Mouse (Mus musculus) heart, postnatal 0 days (tissue): ENCODE measurements around the gene Rbm46. TPM values are rescaled to one million over a fixed set of nuclear protein-coding genes. Genes with fewer than 3 reads are reported as not detected.

Experiments
- ATAC-seq: fragments of 200-750 bp; cut with Nextera tagmentation; 2 replicates; pipeline ENCODE4 v1.8.0; 2017; ENCODE audit warnings: low read depth, moderate number of reproducible peaks, moderate library complexity; ENCODE audit not compliant: insufficient read depth
- DNase-seq: peaks from one replicate; pipeline ENCODE4 v3.0.0-alpha.2; 2016; ENCODE audit warnings: low spot score
- H3K27ac ChIP-seq: fragments of 300-500 bp; sonication (generic); 2 replicates; pipeline ENCODE4 v1.5.1; 2014; ENCODE audit warnings: low read depth, mild to moderate bottlenecking
- H3K27me3 ChIP-seq: fragments of 300-500 bp; sonication (generic); 2 replicates; pipeline ENCODE4 v1.6.1; 2014; ENCODE audit warnings: low read length, mixed read lengths; ENCODE audit not compliant: control insufficient read depth, insufficient read depth
- H3K36me3 ChIP-seq: fragments of 300-500 bp; sonication (generic); replicated peaks from 2 replicates; pipeline ENCODE4 v1.6.1; 2014; ENCODE audit warnings: low read length, mixed read lengths; ENCODE audit not compliant: control insufficient read depth, insufficient read depth
- H3K4me1 ChIP-seq: fragments of 300-500 bp; sonication (generic); 2 replicates; pipeline ENCODE4 v1.6.1; 2014; ENCODE audit warnings: antibody characterized with exemption; ENCODE audit not compliant: control insufficient read depth, insufficient read depth
- H3K4me2 ChIP-seq: fragments of 300-500 bp; sonication (generic); 2 replicates; pipeline ENCODE4 v1.6.1; 2014; ENCODE audit warnings: low read depth, mild to moderate bottlenecking, low read length, moderate library complexity
- H3K4me3 ChIP-seq: fragments of 300-500 bp; sonication (generic); 2 replicates; pipeline ENCODE4 v1.5.1; 2014; ENCODE audit warnings: low read depth, low read length
- H3K9ac ChIP-seq: fragments of 300-500 bp; sonication (generic); replicated peaks from 2 replicates; pipeline ENCODE4 v1.6.1; 2014; ENCODE audit warnings: low read depth, low read length, mixed read lengths
- H3K9me3 ChIP-seq: fragments of 300-500 bp; sonication (generic); replicated peaks from 2 replicates; pipeline ENCODE4 v1.6.1; 2016; ENCODE audit warnings: low read length; ENCODE audit not compliant: control insufficient read depth
- CTCF ChIP-seq: IDR thresholded peaks from 2 replicates; pipeline ENCODE4 v1.5.1; 2016; ENCODE audit warnings: antibody characterized with exemption, control low read depth, low read depth
- EP300 ChIP-seq: IDR thresholded peaks from 2 replicates; pipeline ENCODE4 v1.6.1; 2016; ENCODE audit warnings: antibody characterized with exemption, low read depth
- WGBS: fragments of 180-500 bp; shearing (Covaris S2); extraction: QIAGEN DNeasy Blood & Tissue Kit; methylation state at CpG from one replicate; pipeline ENCODE4 v1.1.7; 2014; 5-methylcytosine and 5-hydroxymethylcytosine counted together
- polyA plus RNA-seq: library from polyadenylated mRNA; unstranded; fragments of >200 nt; fragmentation: Nextera tagmentation; extraction: Ambion mirVana; gene quantifications from 2 replicates; pipeline ENCODE4 v1.2.1, GENCODE M21; 2015
- total RNA-seq: library from RNA; depleted of rRNA; stranded (reverse); fragments of >200 nt; gene quantifications from 2 replicates; pipeline ENCODE4 v1.2.3, GENCODE M21; 2014; ENCODE audit warnings: low replicate concordance

Rbm46 gene
- total and polyA plus RNA-seq, 2 experiments from 2014 or later: 0.75 TPM; not detected in 1

- no peak for TF ChIP-seq CTCF
- TF ChIP-seq EP300: no peak
- peak overlapping the region; percentile 52 for H3K4me3 ChIP-seq
- H3K4me1 ChIP-seq: peaks cover 10% of the 10 kb centered on the region
- H3K36me3 ChIP-seq: no peaks in the 10 kb centered on the region
- no peak overlapping the region for H3K9ac ChIP-seq
- no peaks in the 10 kb centered on the region for H3K9me3 ChIP-seq
- H3K4me2 ChIP-seq: peak overlapping the region; percentile 73
- H3K27ac ChIP-seq: no peak overlapping the region
- ATAC-seq (no peak), DNase-seq (no peak)
- H3K27me3 ChIP-seq: peaks cover 24% of the 10 kb centered on the region
- WGBS: 21% methylated on average over 20 of the region's 20 CpGs
These were observed 26.7 kb upstream of the Rbm46 start for GRCm38 (mm10) chr3:82902757-82903612.

GRCm38 (mm10) chr3:82888842-82889241 is 12.6 kb upstream of the Rbm46 start:
- DNase-seq (no peak), ATAC-seq (no peak)
- TF ChIP-seq EP300: no peak
- TF ChIP-seq CTCF: no peak
- Histone ChIP-seq H3K4me2 (no peak overlapping the region), H3K9me3 (no peaks in the 10 kb centered on the region), H3K4me3 (no peak overlapping the region), H3K4me1 (no peaks in the 10 kb centered on the region), H3K27me3 (no peaks in the 10 kb centered on the region), H3K9ac (no peak overlapping the region), H3K36me3 (no peaks in the 10 kb centered on the region), H3K27ac (no peak overlapping the region)
- 7% methylated on average over 2 of the region's 2 CpGs for WGBS

GRCm38 (mm10) chr3:82877258-82877657 is 975 bp upstream of the Rbm46 start:
- TF ChIP-seq EP300: no peak
- peak; percentile 77 for TF ChIP-seq CTCF
- Histone ChIP-seq H3K4me2 (no peak overlapping the region), H3K4me1 (no peaks in the 10 kb centered on the region), H3K4me3 (no peak overlapping the region), H3K9ac (no peak overlapping the region), H3K27ac (no peak overlapping the region), H3K36me3 (no peaks in the 10 kb centered on the region), H3K9me3 (no peaks in the 10 kb centered on the region), H3K27me3 (peaks cover 24% of the 10 kb centered on the region)
- WGBS: 5% methylated on average over 4 of the region's 4 CpGs
- no peak for ATAC-seq
- DNase-seq: peak; percentile 69

- WGBS: 18% methylated on average over 61 of the region's 69 CpGs
- no peak for DNase-seq
- peak; percentile 33; the same call in 1 of the 2 replicates for ATAC-seq
- H3K9ac ChIP-seq: no peak overlapping the region
- H3K9me3 ChIP-seq: no peaks in the 10 kb centered on the region
- no peak overlapping the region for H3K27ac ChIP-seq
- H3K4me1 ChIP-seq: no peaks in the 10 kb centered on the region
- TF ChIP-seq CTCF (no peak), EP300 (no peak)
- H3K4me3 ChIP-seq: peak overlapping the region; percentile 27
- H3K36me3 ChIP-seq: no peaks in the 10 kb centered on the region
- peak overlapping the region; percentile 41 for H3K4me2 ChIP-seq
- H3K27me3 ChIP-seq: peaks cover 24% of the 10 kb centered on the region
These were observed 462 bp downstream of the Rbm46 start for GRCm38 (mm10) chr3:82875671-82876371.

- H3K4me1 ChIP-seq: no peaks in the 10 kb centered on the region
- no peak for TF ChIP-seq EP300
- TF ChIP-seq CTCF: peak; percentile 60
- H3K4me2 ChIP-seq: no peak overlapping the region
- H3K27me3 ChIP-seq: no peaks in the 10 kb centered on the region
- H3K9ac ChIP-seq: no peak overlapping the region
- H3K27ac ChIP-seq: no peak overlapping the region
- H3K4me3 ChIP-seq: no peak overlapping the region
- no peaks in the 10 kb centered on the region for H3K36me3 ChIP-seq
- DNase-seq (no peak), ATAC-seq (no peak)
- no peaks in the 10 kb centered on the region for H3K9me3 ChIP-seq
- WGBS: 24% methylated on average over 4 of the region's 4 CpGs
These were observed 18.7 kb downstream of the Rbm46 start for GRCm38 (mm10) chr3:82857414-82858077.
